In genomic region chr4:3427968-3428367, GRCm38 (mm10) we compare ENCODE assay signal across 30 mouse cellular contexts.
"Had no signal": no experiment of that assay in that cellular context is flagged by ENCODE, and none has a peak within 500 bp of the region (broad histone marks: within the 10 kb centered on the region; RNA-seq: fewer than 3 reads in every experiment).

No protein-coding gene starts in this region.

- H3K9me3 ChIP-seq: heart, embryonic 12.5 days; heart, embryonic 13.5 days; heart, embryonic 15.5 days; hindbrain, embryonic 15.5 days; intestine, embryonic 15.5 days; kidney, embryonic 15.5 days had no signal

- H3K4me2 ChIP-seq: heart, embryonic 11.5 days; heart, embryonic 12.5 days; heart, embryonic 13.5 days; heart, embryonic 15.5 days; hindbrain, embryonic 12.5 days; hindbrain, embryonic 13.5 days; hindbrain, embryonic 14.5 days; hindbrain, embryonic 15.5 days; intestine, embryonic 15.5 days; kidney, embryonic 15.5 days had no signal

- H3K27me3 ChIP-seq: heart, embryonic 12.5 days; heart, embryonic 13.5 days; heart, embryonic 15.5 days; hindbrain, embryonic 12.5 days; hindbrain, embryonic 13.5 days; hindbrain, embryonic 15.5 days; intestine, embryonic 15.5 days; kidney, embryonic 15.5 days had no signal

- H3K4me1 ChIP-seq: heart, embryonic 12.5 days; heart, embryonic 13.5 days; heart, embryonic 15.5 days; hindbrain, embryonic 10.5 days; hindbrain, embryonic 12.5 days; hindbrain, embryonic 13.5 days; hindbrain, embryonic 15.5 days; intestine, embryonic 15.5 days; kidney, embryonic 15.5 days had no signal

- H3K9ac ChIP-seq: heart, embryonic 12.5 days; heart, embryonic 13.5 days; heart, embryonic 15.5 days; hindbrain, embryonic 12.5 days; hindbrain, embryonic 13.5 days; hindbrain, embryonic 14.5 days; hindbrain, embryonic 15.5 days; intestine, embryonic 15.5 days; kidney, embryonic 15.5 days had no signal

- DNase-seq: heart, postnatal 10 days; heart, postnatal 14 days; heart, postnatal 36 days; heart, postnatal 4 days; kidney, adult 11 months; kidney, adult 2 months; kidney, adult 8-10 months; kidney, adult 9 months; kidney, postnatal 10 days; kidney, postnatal 14 days; kidney, postnatal 25 days; kidney, postnatal 36 days; kidney, postnatal 4 days; layer of hippocampus, adult 9-11 months; layer of hippocampus, postnatal 36 days had no signal

- H3K27ac ChIP-seq: heart, embryonic 13.5 days; heart, embryonic 15.5 days; hindbrain, embryonic 10.5 days; hindbrain, embryonic 12.5 days; hindbrain, embryonic 13.5 days; hindbrain, embryonic 14.5 days; hindbrain, embryonic 15.5 days; hindbrain, postnatal 0 days; intestine, embryonic 15.5 days; kidney, embryonic 15.5 days; kidney, postnatal 0 days; layer of hippocampus, adult 2 months; left cerebral cortex, adult 2 months had no signal

- H3K4me3 ChIP-seq: heart, embryonic 12.5 days; heart, embryonic 13.5 days; heart, embryonic 15.5 days; hindbrain, embryonic 10.5 days; hindbrain, embryonic 12.5 days; hindbrain, embryonic 13.5 days; hindbrain, embryonic 15.5 days; intestine, embryonic 15.5 days; kidney, embryonic 15.5 days; layer of hippocampus, adult 2 months; left cerebral cortex, adult 2 months had no signal

- H3K36me3 ChIP-seq: heart, embryonic 12.5 days; heart, embryonic 13.5 days; heart, embryonic 15.5 days; hindbrain, embryonic 10.5 days; hindbrain, embryonic 12.5 days; hindbrain, embryonic 13.5 days; hindbrain, embryonic 15.5 days; intestine, embryonic 15.5 days; kidney, embryonic 15.5 days had no signal
